Mouse (Mus musculus): ENCODE data around the gene Tceal5.

GRCm38 (mm10) chrX:136248811-136249210, 45.1 kb upstream of the Tceal5 start:
- no peak for TF ChIP-seq CTCF (IDR thresholded peaks at IDR 0.05; ENCODE audit: low read depth)
- TF ChIP-seq EP300 (optimal IDR thresholded peaks at IDR 0.05): no peak

Data from stomach, postnatal 0 days (tissue).